ENCODE assay signal across 15 mouse cellular contexts in genomic region chr8:119421603-119422122, GRCm38 (mm10). TPM values are rescaled to one million over a fixed set of nuclear protein-coding genes. Genes with fewer than 3 reads are reported as not detected.
DNase-seq lines count a peak whose midpoint lies in the region; ATAC-seq and TF ChIP-seq lines count a peak whose summit lies in the region.
"Had no signal": no experiment of that assay in that cellular context is flagged by ENCODE, and none has a peak within 500 bp of the region (broad histone marks: within the 10 kb centered on the region; RNA-seq: fewer than 3 reads in every experiment).

No protein-coding gene starts in this region.

- H3K4me3 ChIP-seq in heart, embryonic 15.5 days, result no peak overlapping the region
- H3K4me3 ChIP-seq in liver, embryonic 15.5 days (replicated peaks), result no peak overlapping the region
- H3K4me3 ChIP-seq in liver, embryonic 12.5 days, result no peak overlapping the region
- no peak overlapping the region for H3K4me3 ChIP-seq in embryonic facial prominence, embryonic 10.5 days
- H3K4me3 ChIP-seq in small intestine, adult 2 months (ENCODE audit: low read depth, low read length), result no peak overlapping the region
- H3K4me3 ChIP-seq: neural tube, embryonic 15.5 days had no signal

- H3K36me3 ChIP-seq in heart, embryonic 15.5 days, result no peaks in the 10 kb centered on the region
- H3K36me3 ChIP-seq in liver, embryonic 15.5 days (replicated peaks), result no peaks in the 10 kb centered on the region
- no peaks in the 10 kb centered on the region for H3K36me3 ChIP-seq in liver, embryonic 12.5 days
- no peaks in the 10 kb centered on the region for H3K36me3 ChIP-seq in embryonic facial prominence, embryonic 10.5 days (replicated peaks)
- no peaks in the 10 kb centered on the region for H3K36me3 ChIP-seq in small intestine, adult 2 months (ENCODE audit: control insufficient read depth, insufficient read depth, low read length)
- H3K36me3 ChIP-seq: neural tube, embryonic 15.5 days had no signal

- H3K9me3 ChIP-seq in heart, embryonic 15.5 days (replicated peaks), result no peaks in the 10 kb centered on the region
- H3K9me3 ChIP-seq in liver, embryonic 15.5 days (replicated peaks), result no peaks in the 10 kb centered on the region
- H3K9me3 ChIP-seq in liver, embryonic 12.5 days (replicated peaks), result no peaks in the 10 kb centered on the region
- no peaks in the 10 kb centered on the region for H3K9me3 ChIP-seq in embryonic facial prominence, embryonic 10.5 days
- H3K9me3 ChIP-seq: neural tube, embryonic 15.5 days had no signal

- no peak overlapping the region for H3K4me2 ChIP-seq in heart, embryonic 15.5 days
- H3K4me2 ChIP-seq in liver, embryonic 15.5 days, result peak overlapping the region; percentile 39; the same call in 1 of the 2 replicates
- H3K4me2 ChIP-seq in liver, embryonic 12.5 days, result no peak overlapping the region
- H3K4me2 ChIP-seq: lung, embryonic 14.5 days; neural tube, embryonic 15.5 days had no signal

- peaks cover 46% of the 10 kb centered on the region for H3K4me1 ChIP-seq in heart, embryonic 15.5 days (replicated peaks)
- peaks cover 60% of the 10 kb centered on the region for H3K4me1 ChIP-seq in liver, embryonic 15.5 days (replicated peaks)
- H3K4me1 ChIP-seq in liver, embryonic 12.5 days, result peaks cover 38% of the 10 kb centered on the region
- H3K4me1 ChIP-seq in embryonic facial prominence, embryonic 10.5 days, result peaks cover 57% of the 10 kb centered on the region
- peaks cover 29% of the 10 kb centered on the region for H3K4me1 ChIP-seq in small intestine, adult 2 months (ENCODE audit: control insufficient read depth, insufficient read depth, insufficient read length, low read length)

- H3K27me3 ChIP-seq in heart, embryonic 15.5 days, result 0 out of 2 replicates have a peak, but pooled peaks cover 3% of the 10 kb centered on the region
- H3K27me3 ChIP-seq in liver, embryonic 15.5 days, result no peaks in the 10 kb centered on the region
- peaks cover 7% of the 10 kb centered on the region; the same call in 1 of the 2 replicates for H3K27me3 ChIP-seq in liver, embryonic 12.5 days (replicated peaks)
- H3K27me3 ChIP-seq in embryonic facial prominence, embryonic 10.5 days (replicated peaks; ENCODE audit: low read depth, poor library complexity, severe bottlenecking), result peaks cover 17% of the 10 kb centered on the region
- H3K27me3 ChIP-seq in small intestine, adult 2 months (ENCODE audit: control insufficient read depth, insufficient read depth, low read length), result no peaks in the 10 kb centered on the region
- H3K27me3 ChIP-seq: neural tube, embryonic 15.5 days had no signal

- peak overlapping the region; percentile 65; the same call in 1 of the 2 replicates for H3K27ac ChIP-seq in heart, embryonic 15.5 days
- H3K27ac ChIP-seq in liver, embryonic 15.5 days (replicated peaks), result no peak overlapping the region
- H3K27ac ChIP-seq in liver, embryonic 12.5 days, result no peak overlapping the region
- H3K27ac ChIP-seq in embryonic facial prominence, embryonic 10.5 days (replicated peaks), result peak overlapping the region; percentile 35; the same call in 1 of the 2 replicates
- H3K27ac ChIP-seq in small intestine, adult 2 months (ENCODE audit: insufficient read depth, low read depth, low read length), result peak overlapping the region; percentile 15; the same call in 1 of the 2 replicates
- H3K27ac ChIP-seq: hindbrain, postnatal 0 days; neural tube, embryonic 15.5 days had no signal

- TF ChIP-seq CTCF in small intestine, adult 2 months (IDR thresholded peaks at IDR 0.05; ENCODE audit: extremely low read depth, insufficient read length, insufficient replicate concordance, low read depth, low read length), result no peak

- no peak for ATAC-seq in heart, embryonic 15.5 days (replicated peaks; ENCODE audit: insufficient number of reproducible peaks, insufficient read depth, low FRiP score, low read depth)
- ATAC-seq in liver, embryonic 15.5 days (ENCODE audit: insufficient read depth), result no peak
- no peak for ATAC-seq in liver, embryonic 12.5 days
- ATAC-seq: CD4-positive, CD25-positive, alpha-beta regulatory T cell, adult 4 months; hindbrain, postnatal 0 days had no signal

- whole genome bisulfite sequencing in heart, embryonic 15.5 days, result 49% methylated on average over 9 of the region's 9 CpGs
- 41% methylated on average over 9 of the region's 9 CpGs for WGBS in liver, embryonic 15.5 days (ENCODE audit: insufficient replicate concordance)
- 50% methylated on average over 9 of the region's 9 CpGs for WGBS in liver, embryonic 12.5 days (ENCODE audit: insufficient replicate concordance)
- WGBS in embryonic facial prominence, embryonic 10.5 days, result 55% methylated on average over 9 of the region's 9 CpGs
- WGBS in small intestine, adult 2 months, result 83% methylated on average over 9 of the region's 9 CpGs

- no peak overlapping the region for H3K9ac ChIP-seq in heart, embryonic 15.5 days
- no peak overlapping the region for H3K9ac ChIP-seq in liver, embryonic 15.5 days
- no peak overlapping the region for H3K9ac ChIP-seq in liver, embryonic 12.5 days
- H3K9ac ChIP-seq: lung, embryonic 14.5 days; neural tube, embryonic 15.5 days had no signal

- no peak for DNase-seq in heart, adult 18-20 months
- no peak for DNase-seq in embryonic facial prominence, embryonic 10.5 days (ENCODE audit: low spot score)
- DNase-seq in right cerebral cortex, postnatal 10 days (ENCODE audit: low spot score in 2 of 2), result no peak
- no peak for DNase-seq in kidney, adult 18-20 months
- DNase-seq: cerebellum, adult 8-10 months; lung, embryonic 14.5 days; retina, postnatal 1 day had no signal

- TF ChIP-seq POLR2A in small intestine, adult 2 months (IDR thresholded peaks at IDR 0.05; ENCODE audit: low read depth, low read length), result no peak

RNA-seq across cellular contexts. Expression of gene Osgin1, which starts 12.3 kb away (rescaled TPM):
- 0.67 and 1.4 TPM in 2 replicates for polyA plus RNA-seq in heart, embryonic 15.5 days (2015; fragmentation: Nextera tagmentation; extraction: Ambion mirVana)
- 1 to 10 TPM; 3.1 to 4.2 TPM for total RNA-seq in heart, adult 18-20 months (2021)
- 41.2 and 49.7 TPM in 2 replicates for polyA plus RNA-seq in liver, embryonic 15.5 days (2015; fragmentation: Nextera tagmentation; extraction: Ambion mirVana)
- polyA plus RNA-seq in liver, embryonic 12.5 days (2016; fragmentation: Nextera tagmentation; extraction: Ambion mirVana), result 13.3 and 13.6 TPM in 2 replicates
- 0.43 and 0.47 TPM in 2 replicates for polyA plus RNA-seq in embryonic facial prominence, embryonic 10.5 days (2016; fragmentation: Nextera tagmentation; extraction: Ambion mirVana)
- 78.7 and 306 TPM in 2 replicates for polyA plus RNA-seq in small intestine, adult 2 months (2012; rRNA removed)
- total RNA-seq: hindbrain, postnatal 0 days had no signal

RNA-seq across cellular contexts. Expression of gene Necab2, which starts 24.9 kb away (rescaled TPM):
- 0.16 and 0.20 TPM in 2 replicates for polyA plus RNA-seq in heart, embryonic 15.5 days (2015; fragmentation: Nextera tagmentation; extraction: Ambion mirVana)
- total RNA-seq in heart, adult 18-20 months (2021), result not detected
- not detected in 2 replicates for polyA plus RNA-seq in liver, embryonic 15.5 days (2015; fragmentation: Nextera tagmentation; extraction: Ambion mirVana)
- polyA plus RNA-seq in liver, embryonic 12.5 days (2016; fragmentation: Nextera tagmentation; extraction: Ambion mirVana), result 0.23 and 0.25 TPM in 2 replicates
- 8.8 and 9.4 TPM in 2 replicates for polyA plus RNA-seq in embryonic facial prominence, embryonic 10.5 days (2016; fragmentation: Nextera tagmentation; extraction: Ambion mirVana)
- 0.44 and 0.72 TPM in 2 replicates for polyA plus RNA-seq in small intestine, adult 2 months (2012; rRNA removed)
- total RNA-seq: megakaryocyte progenitor cell, adult 5-6 weeks had no signal
- polyA plus RNA-seq: CD4-positive, CD25-positive, alpha-beta regulatory T cell, adult 4 months had no signal

RNA-seq across cellular contexts. Expression of gene Mlycd, which starts 27.0 kb away (rescaled TPM):
- 19.1 and 21.1 TPM in 2 replicates for polyA plus RNA-seq in heart, embryonic 15.5 days (2015; fragmentation: Nextera tagmentation; extraction: Ambion mirVana)
- total RNA-seq in heart, adult 18-20 months (2021), result 100 to 1,000 TPM; 117 to 120 TPM
- polyA plus RNA-seq in liver, embryonic 15.5 days (2015; fragmentation: Nextera tagmentation; extraction: Ambion mirVana), result 11.5 and 12.4 TPM in 2 replicates
- polyA plus RNA-seq in liver, embryonic 12.5 days (2016; fragmentation: Nextera tagmentation; extraction: Ambion mirVana), result 11.7 TPM in 2 replicates
- 7.3 and 7.6 TPM in 2 replicates for polyA plus RNA-seq in embryonic facial prominence, embryonic 10.5 days (2016; fragmentation: Nextera tagmentation; extraction: Ambion mirVana)
- polyA plus RNA-seq in small intestine, adult 2 months (2012; rRNA removed), result 29.0 and 49.6 TPM in 2 replicates

Comparison
In these comparisons a context has a peak if more than half of its experiments do, and no peak if none do; other contexts are left out.
1. H3K27ac ChIP-seq: peak in heart, embryonic 15.5 days (single experiment), embryonic facial prominence, embryonic 10.5 days (single experiment) and small intestine, adult 2 months (single experiment); none in liver, embryonic 15.5 days (single experiment) and liver, embryonic 12.5 days (single experiment).